Mouse (Mus musculus): ENCODE data around the gene St6galnac5. TPM values are rescaled to one million over a fixed set of nuclear protein-coding genes. Genes with fewer than 3 reads are reported as not detected.
A peak's percentile ranks its signal among the peaks of the same experiment; 100 is the strongest.

Gene St6galnac5
- 1 to 10 TPM; 2.5 to 4.9 TPM for total RNA-seq (2021)
- long read RNA-seq, experiment 1, full-length matches to known transcripts = 1 of 2 reads
- long read RNA-seq, experiment 1, partial matches to known transcripts = 0 of 2 reads
- long read RNA-seq, experiment 1, other reads (novel, unspliced or antisense) = 1 of 2 reads
- long read RNA-seq, experiment 2, full-length matches to known transcripts = 4 of 10 reads
- long read RNA-seq, experiment 2, partial matches to known transcripts = 4 of 10 reads
- long read RNA-seq, experiment 2, other reads (novel, unspliced or antisense) = 2 of 10 reads

DNA sequence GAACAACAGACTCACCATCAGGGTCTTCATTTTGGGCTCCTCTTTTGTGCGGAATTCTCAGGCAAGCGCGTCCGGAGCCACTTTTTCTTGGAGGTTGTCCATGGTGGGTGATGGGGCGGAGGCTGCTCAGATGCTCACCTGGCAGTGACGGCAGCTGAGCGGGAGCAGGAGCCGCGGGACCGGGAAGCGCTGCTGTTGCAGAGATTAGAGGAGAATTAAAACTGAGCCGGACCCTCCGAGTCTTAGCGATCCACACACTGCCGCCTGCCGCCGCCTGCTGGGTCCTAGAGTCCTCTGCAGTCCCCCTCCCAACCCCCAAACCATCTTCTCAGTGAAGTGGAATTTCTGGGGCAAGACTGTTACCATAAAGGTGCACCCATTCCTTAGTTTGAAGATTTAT, at the start of gene St6galnac5:
St6galnac5 (minus strand) TSS at position 259 of the 400 bp plus-strand sequence.
- DNase-seq (ENCODE audit: low spot score in 2 of 2) = no peak

DNA sequence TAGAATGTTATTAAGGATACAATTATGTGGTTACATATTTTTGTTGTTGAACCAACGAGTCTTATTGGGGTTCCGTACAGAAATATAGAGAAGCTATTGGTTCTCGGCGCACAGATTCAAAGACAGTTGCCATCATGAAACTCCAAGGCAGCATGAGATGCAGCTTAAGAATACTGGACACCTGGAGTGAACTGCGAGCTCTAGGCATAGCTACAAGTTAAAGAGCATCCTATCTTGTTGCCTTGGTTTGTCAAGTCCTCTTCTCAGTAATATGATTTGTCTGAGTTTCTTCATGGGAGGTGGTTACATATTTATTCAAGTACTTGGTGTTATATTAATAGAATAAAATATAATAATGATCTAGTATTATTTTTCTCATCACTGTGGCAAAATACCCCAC, 48.7 kb upstream of the St6galnac5 start:
- no peak for DNase-seq (ENCODE audit: low spot score in 2 of 2)

DNA sequence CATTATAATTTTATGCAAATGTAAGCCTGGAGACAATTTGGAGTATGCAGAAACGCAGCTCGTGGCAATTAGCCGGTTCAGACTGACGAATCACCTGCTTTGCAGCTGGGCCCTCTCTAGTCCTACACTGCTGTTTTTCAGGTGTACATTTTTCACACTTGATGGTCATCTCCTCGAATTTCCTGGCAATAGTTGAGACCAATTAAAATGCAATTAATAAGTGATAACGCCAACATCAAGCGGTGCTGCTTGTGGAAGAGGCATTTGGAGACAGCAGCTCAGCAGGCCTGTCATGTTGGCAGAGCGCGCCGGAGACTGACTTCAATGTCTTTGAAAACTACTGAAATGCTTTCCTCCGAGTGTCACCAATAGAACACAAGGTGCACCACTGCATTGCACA, 42.0 kb upstream of the St6galnac5 start:
- no peak for DNase-seq (ENCODE audit: low spot score in 2 of 2)

DNA sequence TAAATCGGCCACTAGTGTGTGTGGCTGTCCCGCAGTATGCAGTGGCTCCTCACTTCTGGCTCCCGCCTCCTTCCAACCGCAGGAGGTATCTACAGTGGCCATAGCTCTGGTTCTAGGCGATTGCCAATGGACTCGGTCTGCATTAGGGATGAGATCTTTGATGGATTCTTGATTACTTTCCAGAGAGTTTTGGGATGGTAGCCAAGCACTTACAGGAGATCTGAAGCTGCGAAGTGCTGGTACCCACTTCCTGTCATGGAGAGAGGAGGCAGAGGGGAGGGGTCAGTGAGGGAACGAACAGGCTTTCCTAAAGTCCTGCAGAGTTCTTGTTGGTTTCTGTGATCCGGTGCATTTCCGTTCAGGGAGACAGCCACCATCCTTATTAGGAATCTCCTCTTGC, 36.0 kb upstream of the St6galnac5 start:
- no peak for DNase-seq (ENCODE audit: low spot score in 2 of 2)

DNA sequence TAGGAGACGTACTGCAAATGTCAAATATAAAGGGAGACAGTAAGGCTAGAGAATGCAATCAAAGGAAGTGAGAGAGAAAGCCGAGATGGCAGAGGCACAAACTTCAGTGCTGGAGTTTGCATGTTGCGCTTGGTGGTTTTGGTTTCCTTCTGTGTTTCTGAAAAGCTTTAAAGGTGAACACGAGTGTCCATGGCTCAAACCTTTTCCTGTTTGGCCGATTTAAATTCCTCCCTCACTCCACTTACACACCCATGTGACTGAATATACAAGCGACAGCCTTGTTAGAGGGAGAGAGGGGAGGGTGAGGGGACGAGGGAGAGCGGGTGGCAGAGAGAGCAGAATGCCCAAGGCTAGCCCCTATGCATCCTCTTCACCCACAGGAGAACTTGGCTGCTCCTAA, 34.3 kb upstream of the St6galnac5 start:
- no peak for DNase-seq (ENCODE audit: low spot score in 2 of 2)

DNA sequence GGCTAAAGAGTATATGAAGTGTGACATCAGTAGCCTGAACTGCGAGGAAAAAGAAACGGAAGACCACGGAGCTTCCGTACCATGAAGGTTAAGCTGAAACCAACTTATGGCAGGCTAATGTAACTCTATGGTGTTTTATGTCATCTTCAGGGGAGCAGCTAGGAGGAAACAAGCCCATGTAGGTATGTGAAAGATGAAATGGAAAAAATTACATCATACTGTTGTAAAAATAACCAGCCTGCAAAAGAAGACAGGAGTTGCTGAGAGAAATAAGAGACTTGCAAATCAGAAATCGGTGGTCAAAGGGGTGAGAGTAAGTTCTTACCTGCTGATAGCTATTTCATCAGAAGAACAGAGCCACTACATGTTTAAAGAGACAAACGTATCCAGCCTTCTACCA, 24.8 kb upstream of the St6galnac5 start:
- no peak for DNase-seq (ENCODE audit: low spot score in 2 of 2)

DNA sequence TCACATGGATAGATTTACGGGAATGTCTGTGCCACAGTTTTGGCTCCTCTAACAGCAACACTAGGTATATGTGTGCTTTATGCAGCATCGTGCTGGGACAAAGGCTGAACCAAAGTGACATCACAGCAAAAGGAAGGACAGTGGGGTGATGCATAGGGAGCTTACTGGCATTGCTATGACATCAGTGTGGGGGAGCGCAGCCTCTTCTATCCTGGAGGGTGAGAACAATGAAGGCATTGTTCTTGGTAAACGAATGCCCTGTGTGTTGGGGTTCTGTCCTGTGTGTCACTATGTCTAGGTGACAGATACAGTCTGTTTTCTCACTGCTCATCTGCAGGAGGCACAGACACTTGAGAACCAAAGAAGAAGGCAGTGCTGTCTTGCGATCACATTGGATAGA, 16.9 kb upstream of the St6galnac5 start:
- no peak for DNase-seq (ENCODE audit: low spot score in 2 of 2)

DNA sequence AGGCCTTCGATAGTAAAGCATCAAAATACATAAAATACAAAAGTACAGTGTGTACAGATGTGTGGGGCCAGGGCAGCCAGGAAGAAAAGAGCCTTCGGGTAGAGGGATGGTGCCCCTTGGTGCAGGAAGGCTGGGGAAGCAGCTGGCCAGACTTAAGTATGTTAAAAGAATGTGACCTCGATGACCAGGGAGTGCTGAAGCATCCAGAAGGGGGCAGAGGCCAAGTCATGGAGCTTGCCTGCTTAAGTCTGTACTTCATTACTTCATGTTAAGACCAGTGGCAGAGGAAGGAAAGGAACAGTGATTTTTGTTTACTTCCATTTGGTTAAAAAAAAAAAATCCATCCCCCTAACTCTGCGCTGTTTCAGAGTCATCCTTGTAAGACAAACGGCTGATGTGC, 16.1 kb upstream of the St6galnac5 start:
- DNase-seq (ENCODE audit: low spot score in 2 of 2) = no peak

DNA sequence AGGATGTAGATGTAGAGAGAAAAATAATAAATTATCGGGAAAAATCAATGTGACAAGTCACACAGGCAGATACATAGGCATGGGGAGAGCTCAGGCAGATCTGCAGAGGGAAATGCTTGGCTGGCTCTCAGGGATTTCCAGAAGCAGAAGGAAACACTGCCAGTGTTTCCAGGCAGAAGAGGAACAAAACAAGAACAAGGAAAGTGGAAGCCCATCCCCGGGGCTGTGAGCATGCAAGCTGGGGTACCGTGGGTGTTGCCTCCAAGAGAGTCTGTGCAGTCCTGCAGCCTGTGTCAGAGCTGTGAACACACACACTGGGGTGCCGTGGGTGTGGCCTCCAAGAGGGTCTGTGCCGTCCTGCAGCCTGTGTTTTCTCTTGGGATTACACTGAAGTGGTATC, 11.6 kb upstream of the St6galnac5 start:
- no peak for DNase-seq (ENCODE audit: low spot score in 2 of 2)

DNA sequence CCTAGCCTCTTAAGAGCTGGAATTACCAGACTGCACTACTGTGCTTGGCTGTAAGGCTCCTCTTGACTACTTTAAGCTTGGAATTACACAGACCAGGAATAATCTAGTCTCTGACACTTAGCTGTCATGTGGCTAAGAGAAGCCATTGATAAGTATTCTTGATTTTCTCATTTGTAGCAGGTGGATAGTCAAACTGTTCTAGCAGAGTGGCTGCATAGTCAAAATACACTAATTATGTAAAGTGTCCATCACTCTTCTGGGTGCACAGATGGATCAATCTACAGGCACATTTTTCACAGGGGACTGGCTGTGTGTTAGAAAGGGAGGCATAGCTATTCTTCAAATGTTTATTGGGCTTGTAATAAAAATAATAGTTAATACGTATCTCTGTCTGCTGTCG, 8.7 kb upstream of the St6galnac5 start:
- no peak for DNase-seq (ENCODE audit: low spot score in 2 of 2)

DNA sequence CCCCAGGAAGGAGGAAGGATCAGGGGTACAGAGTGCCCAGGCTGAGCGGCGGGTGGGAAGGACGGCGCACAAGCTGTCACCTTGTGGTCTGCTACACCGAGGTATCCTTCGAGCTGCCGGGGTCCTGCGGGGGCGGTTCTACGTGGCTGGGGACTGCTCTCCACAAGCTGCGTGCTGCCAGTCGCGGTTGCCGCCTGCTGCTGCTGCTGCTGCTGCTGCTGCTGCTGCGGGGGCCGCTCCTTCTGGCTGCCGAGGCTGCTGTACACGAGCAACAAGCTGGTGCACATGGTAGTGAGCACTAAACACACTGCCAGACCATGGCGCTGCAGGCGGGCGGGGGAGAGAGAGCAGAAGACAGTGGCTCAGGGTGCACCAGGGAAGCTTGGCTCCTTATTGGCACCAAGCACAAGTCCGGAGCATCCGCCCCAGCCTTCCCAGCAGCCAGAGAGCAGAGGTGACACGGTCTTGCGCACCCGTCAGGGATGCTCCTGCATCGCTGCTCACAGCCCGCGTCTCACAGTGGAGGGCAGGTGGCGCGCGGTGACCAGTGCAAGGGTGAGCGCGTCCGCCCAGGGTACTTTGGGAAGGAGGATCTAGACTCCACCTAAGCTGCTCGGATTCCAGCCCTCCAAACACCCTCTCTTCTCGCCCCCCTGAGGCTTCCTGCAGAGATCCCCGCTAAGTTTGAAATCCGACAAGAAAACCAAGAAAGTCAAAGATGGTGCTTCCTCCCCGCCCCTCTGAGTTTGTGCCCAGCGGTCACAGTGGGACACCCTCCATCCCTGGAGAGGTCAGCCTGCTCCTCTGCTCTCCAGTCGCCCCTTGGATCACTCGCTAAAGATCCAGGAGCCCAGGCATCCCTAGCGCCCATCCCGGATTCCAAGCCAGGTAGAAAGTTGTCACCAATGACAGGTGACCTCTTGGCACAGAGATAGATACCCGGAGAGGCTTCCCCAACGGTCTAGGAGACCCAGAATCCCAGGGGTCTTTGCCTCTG, 770 bp downstream of the St6galnac5 start:
- no peak for DNase-seq (ENCODE audit: low spot score in 2 of 2)

DNA sequence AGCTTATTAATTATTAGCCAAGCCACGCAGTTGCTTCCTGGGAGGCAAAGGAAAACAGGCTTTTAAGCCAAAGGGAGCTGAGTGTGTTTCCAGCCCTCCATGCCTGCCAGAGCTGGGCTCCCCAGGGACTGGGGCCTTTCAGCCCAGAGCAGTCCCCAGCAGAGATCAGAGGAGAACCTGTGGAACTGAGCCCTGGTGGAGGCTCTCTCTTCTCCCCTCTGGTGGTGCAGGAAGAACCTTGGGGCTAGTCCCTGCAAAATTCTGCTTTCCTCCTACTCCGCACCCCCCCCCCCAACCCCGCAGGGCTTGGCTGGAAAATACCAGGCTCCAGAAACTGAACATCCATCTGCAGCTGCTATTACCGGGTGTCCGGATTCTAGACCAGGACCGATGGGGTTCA, 1.6 kb downstream of the St6galnac5 start:
- no peak for DNase-seq (ENCODE audit: low spot score in 2 of 2)

DNA sequence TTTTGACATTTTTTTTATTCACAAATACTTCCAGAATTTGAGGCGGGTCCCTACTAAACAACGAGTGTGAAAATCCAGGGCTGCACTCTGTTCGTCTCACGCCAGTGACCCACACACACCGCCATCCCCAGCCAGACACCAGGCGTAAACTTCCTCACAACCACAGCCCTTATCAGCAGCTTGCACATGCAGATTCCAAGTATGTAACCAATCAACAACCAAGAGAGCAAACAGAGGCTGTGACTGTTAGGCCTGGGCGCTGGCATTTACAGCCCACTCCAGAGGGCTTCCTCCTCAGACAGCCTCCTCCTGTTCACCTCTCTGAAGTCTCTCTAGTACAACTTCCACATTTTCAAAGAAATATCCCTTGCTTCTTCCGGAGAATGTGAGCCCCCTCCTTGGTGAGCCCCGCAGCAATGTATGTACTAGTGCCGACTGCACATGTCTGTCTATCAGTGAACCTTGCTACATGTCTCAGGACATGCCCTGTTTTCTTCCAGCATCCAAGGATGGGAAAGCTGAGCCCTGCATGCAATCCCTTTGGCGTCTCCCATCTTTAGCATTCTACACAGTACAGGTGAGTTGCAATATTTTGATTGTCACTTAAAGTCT, 2.5 kb downstream of the St6galnac5 start:
- no peak for DNase-seq (ENCODE audit: low spot score in 2 of 2)

DNA sequence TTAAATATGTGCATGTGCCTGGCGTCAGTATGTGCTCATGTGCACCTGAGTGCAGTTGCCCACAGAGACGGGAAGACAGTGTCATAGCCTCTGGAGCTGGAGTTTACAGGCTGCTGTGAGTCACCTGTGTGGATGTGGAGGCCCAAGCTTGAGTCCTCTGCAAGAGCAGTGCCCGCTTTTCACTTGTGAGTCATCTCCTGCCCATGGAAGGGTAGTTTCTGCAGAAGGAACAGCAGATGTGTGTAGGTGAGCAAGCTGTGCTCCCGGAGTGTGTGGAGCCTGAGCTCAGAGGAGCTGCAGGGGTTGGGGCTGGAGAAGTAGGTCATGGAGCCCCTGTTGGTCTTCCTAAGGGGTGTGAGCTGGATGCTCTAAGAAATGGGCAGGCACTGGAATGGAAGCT, 10.7 kb downstream of the St6galnac5 start:
- no peak for DNase-seq (ENCODE audit: low spot score in 2 of 2)

DNA sequence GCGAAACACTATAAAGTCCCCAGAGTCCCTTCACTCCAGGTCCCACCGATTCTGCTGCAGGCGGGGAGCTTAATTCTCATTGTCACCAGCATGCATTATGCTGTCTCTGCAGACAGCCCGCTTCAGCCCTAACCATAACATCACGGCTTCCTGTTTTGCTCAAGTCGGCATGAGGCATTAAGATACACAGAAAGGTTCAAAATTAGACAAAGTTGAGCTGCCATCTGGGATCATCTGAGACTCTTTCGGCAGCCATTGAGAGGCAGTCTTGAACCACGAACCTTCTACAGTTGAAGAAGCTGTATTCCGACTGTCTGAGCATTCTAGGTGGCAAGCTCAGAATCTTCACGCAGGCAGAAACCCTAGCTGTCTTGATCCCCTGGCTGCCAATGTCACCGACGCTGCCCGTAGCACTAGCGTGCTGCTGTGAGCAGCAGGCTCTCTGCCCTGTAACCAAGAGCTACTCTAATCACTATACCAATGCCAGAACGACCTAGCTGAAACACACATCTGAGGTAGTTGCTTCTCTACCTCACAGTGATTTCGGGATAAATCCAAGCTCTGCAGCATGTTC, 12.2 kb downstream of the St6galnac5 start:
- DNase-seq (ENCODE audit: low spot score in 2 of 2) = no peak

DNA sequence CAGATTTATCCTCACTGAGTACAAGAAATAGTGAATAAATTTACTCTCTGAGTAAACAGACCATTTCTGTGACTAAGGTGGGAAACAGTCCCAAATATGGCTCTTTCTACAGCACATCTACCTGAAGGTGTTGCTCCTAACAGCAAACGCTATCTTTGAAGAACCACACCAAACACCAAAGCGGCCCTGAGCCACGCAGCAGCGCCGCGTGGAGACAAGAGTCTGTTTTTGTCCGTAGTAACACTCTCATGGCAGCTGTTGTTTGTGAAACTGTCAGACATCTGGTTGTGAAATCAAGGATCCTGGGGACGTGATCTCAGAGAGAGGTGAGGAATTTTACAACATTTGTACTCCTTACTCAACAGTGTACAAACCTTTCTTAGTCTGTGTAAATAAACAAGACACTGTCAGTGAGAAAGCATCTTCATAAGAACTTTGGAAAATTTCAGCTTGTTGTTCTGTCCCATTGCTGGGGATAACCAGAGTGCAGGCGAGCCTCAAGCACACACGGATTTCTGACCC, 20.1 kb downstream of the St6galnac5 start:
- DNase-seq (ENCODE audit: low spot score in 2 of 2) = no peak

DNA sequence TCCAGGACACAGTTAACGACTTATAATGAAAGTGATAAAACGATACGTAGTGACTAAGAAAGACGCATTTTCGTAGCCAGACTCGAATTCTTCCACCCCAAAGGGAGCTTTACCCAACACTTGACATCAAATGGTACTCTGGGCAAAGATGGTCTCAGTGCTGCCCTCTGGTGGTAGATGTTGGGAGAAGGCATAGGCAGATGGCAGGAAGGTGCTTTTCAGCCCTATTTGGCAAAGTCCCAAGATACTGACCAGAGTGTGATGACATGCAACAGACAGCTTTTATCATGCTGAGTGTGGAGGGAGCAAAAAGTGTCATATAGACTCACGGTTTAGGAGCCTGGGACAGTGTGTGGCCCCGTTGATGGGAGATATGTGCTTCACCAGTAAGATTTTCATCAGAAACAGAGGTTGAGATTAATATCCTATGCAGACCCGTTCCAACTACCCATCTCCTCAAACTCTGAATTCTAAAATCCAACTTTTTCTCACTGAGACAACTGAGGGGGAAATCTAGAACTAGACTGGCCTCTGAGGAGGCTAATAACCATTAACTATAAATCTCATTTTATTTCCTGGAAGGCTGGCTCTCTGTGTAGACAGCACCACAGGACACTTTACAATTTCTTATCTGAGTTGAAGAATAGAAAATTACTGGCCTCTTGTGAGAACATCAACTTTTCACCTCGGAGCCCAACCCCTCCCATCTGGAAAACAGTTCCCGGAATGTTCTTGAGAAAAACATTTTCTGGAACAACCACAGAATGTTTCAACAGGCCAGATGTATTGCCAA, 23.5 kb downstream of the St6galnac5 start:
- DNase-seq (ENCODE audit: low spot score in 2 of 2) = peak in 1 of 2 experiments; percentile 34

DNA sequence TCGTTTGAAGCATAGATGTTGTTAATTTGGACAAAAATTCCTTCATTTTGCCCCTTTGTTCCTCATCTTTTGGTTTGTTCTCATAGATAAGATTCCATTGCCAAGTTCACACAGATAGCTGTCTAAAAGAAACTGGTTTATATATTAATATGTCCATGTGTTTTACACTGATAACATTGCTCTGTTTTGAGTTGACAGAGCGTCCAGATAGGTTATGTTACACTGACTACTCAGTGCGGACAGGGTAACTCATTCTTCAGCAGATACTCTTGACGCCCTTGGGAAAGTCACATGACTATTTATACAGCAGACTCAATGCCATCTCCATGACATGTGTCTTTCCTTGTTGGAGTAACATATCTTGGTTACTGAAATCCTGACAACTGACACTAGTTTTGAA, 25.3 kb downstream of the St6galnac5 start:
- DNase-seq (ENCODE audit: low spot score in 2 of 2) = no peak

DNA sequence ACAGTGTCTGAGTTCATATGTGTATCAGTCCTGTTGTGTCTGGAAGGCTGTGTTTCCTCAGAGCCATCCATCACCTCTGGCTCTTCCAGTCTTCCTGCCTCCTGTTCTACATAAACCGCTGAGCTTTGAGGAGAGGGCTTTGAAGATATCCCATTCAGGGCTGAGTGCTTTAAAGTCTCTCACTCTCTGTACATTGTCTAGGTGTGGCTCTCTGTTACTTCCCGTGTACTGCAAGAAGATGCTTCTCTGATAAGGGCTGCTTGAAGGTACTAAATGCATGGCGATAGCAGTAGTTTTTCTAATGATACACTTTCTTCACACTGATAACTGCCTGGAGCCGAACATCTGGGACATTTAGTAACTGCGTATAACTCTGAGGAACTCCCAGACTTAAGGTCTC, 26.0 kb downstream of the St6galnac5 start:
- DNase-seq (ENCODE audit: low spot score in 2 of 2) = no peak

Measured in adrenal gland, postnatal 4 days (tissue).